Mouse (Mus musculus): ENCODE measurements around the gene Card6. TPM values are rescaled to one million over a fixed set of nuclear protein-coding genes. Genes with fewer than 3 reads are reported as not detected.
A peak's percentile ranks its signal among the peaks of the same experiment; 100 is the strongest.
"Not testable (repeated sequence)": the region's sequence is repeated elsewhere in the genome, so short reads cannot be mapped to it uniquely, and the experiment has no call there.

Card6 gene
- total RNA-seq, 2 experiments from 2014 or later, result 0.89 to 2.0 TPM

DNA sequence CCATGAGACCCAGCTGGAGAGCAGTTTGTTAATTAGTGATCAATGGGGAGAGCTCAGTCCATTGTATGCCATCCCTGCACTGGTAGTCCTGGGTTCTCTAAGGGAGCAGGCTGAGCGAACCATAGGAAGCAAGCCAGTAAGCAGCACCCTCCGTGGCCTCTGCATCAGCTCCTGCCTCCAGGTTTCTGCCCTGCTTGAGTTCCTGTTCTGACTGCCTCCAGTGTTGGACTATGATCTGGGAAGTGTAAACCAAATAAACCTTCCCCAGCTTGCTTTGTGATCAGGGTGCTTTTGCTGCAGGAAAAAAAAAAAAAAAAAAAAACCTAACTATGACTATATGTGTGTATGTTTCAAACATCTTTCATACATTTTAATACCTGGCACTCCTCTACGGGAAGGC lies 25.0 kb upstream of the Card6 start:
- no peak for DNase-seq (ENCODE audit: low spot score in 2 of 2)
- intact Hi-C loops (cut with DNase I), result no loop called here

DNA sequence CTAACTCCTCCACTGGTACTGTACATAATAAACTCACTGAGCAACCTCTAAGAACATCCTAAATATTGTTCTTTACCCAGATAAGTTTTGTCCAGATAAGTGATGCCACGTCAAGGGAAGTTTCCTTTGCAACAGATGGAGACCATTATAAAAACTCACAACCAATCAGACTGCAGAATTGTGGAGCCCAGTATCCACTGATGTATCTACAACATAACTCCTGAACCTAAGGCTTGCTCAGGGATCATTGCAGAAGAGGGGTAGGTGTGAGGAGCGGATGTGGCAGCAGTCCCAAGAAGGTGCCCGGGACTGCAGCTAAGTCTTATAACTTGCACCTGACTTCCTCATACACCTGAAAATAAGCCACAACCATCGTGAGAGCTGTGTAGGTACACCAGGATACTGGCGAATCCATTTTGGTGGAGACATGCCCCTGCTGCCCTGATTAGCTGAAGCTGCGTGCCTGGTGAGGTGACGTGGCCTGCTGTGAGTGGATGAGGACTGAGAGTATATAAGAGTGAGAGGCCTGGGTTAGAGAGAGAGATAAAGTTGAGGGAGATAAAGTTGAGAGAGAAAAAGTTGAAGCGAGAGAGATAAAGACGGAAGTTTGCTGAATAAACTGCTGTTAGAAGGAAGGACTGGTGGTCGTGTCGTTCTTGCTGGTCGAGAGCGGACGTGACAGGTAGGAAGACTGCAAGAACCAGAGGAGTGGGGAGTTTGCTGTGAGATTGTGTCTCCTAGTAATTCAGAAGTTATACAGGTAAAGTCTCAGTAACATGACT lies 22.7 kb upstream of the Card6 start:
- intact Hi-C loops (cut with DNase I); DNase-seq (ENCODE audit: low spot score in 2 of 2): not testable (repeated sequence)

DNA sequence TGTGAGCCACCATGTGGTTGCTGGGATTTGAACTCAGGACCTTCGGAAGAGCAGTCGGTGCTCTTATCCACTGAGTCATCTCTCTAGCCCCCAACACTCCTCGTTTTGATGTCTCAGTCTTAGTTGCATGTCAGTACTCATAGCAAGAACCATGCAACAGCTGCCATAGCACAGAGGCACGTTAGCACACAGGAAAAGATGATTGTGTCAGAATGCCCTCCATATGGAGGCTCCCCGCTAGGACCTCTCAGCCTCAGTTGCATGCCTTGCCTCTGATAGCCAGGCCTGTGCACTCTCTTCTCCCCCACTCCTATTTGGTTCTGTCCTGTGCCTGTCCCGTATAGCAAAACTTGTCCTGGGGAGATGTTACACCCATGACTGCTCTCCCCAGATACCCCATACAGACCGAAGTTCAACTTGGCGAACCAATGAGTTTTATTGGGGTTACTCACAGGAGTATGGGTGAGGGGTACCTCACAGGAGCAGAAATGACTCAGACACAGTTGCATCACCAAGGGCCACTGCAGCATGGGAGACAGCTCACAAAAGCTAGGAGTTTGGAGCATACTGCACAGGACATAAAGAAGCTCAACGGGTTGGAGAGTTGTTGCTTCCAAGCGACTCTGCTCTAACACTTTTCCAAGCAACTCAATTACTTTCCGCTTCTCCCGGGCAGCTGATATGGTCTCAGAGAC lies 20.9 kb upstream of the Card6 start:
- DNase-seq (ENCODE audit: low spot score in 2 of 2), result no peak
- intact Hi-C loops (cut with DNase I), result no loop called here

DNA sequence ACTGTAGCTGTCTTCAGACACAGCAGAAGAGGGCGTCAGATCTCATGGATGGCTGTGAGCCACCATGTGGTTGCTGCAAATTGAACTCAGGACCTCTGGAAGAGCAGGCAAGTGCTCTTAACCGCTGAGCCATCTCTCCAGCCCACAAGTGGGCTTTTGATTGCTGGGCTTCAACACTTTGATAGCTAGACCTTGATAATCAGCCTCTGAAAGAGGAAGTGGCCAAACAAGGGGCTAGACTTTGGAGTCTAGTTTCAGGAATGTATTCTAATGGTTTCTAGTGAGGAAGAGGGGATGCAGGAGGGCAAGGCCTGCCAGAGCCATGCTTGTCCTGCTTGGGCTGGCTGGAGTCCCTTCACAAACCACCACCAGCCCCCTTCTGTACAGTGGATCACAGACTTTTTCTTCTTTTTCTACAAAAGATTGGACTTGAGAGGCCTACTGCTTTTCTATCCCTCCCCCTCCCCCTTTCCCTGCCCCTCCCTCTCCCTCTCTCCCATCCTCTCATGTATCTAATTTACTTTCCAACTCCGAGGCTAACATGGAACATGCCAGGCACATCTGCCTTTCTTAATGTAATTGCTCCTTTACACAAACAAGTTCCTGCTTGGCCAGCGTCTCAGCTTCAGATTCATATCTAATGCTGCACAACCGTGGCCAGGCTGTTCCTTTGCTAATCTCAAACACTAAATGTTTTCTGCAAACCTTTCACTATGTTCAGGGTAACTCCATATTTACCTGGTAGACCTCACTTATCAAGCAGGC lies 20.0 kb upstream of the Card6 start:
- DNase-seq (ENCODE audit: low spot score in 2 of 2), result no peak
- intact Hi-C loops (cut with DNase I), result no loop called here

DNA sequence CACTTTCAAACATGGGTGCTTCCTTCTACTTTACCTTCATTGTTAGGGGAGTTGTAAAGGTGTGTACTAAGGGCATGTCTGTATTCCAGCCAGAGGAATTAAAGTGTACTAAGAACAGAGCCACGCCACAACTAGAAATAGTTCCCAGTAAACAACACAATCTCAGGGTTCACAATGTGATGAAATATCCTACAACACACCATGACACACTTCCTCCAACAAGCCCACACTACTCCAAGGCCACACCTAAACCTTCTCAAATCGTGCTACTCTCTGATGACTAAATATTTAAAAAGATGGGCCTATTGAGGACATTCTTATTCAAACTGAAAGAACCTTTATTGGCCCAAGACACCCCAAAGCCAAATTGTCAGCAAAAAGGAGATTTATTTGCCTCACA lies 19.1 kb upstream of the Card6 start:
- intact Hi-C loops (cut with DNase I), result no loop called here
- DNase-seq (ENCODE audit: low spot score in 2 of 2), result no peak

DNA sequence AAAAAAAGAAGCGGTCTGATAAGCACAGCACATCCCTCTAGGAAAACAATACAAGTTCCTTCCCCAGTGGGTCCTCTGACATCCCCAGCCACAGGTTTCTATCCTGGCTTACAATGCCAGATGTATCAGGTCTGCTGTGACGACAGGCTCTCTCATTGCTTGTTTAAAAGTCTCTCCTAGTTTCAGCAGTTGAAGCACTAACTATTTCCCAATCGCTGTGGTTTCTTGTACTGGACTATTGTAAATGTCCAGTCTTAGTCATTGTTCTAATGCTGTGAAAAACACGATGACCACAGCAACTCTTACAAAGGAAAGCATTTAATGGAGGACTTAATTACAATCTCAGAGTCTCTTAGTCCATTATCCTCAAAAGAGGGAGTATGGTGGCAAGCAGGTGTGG lies 18.1 kb upstream of the Card6 start:
- DNase-seq (ENCODE audit: low spot score in 2 of 2), result no peak
- intact Hi-C loops (cut with DNase I), result no loop called here

DNA sequence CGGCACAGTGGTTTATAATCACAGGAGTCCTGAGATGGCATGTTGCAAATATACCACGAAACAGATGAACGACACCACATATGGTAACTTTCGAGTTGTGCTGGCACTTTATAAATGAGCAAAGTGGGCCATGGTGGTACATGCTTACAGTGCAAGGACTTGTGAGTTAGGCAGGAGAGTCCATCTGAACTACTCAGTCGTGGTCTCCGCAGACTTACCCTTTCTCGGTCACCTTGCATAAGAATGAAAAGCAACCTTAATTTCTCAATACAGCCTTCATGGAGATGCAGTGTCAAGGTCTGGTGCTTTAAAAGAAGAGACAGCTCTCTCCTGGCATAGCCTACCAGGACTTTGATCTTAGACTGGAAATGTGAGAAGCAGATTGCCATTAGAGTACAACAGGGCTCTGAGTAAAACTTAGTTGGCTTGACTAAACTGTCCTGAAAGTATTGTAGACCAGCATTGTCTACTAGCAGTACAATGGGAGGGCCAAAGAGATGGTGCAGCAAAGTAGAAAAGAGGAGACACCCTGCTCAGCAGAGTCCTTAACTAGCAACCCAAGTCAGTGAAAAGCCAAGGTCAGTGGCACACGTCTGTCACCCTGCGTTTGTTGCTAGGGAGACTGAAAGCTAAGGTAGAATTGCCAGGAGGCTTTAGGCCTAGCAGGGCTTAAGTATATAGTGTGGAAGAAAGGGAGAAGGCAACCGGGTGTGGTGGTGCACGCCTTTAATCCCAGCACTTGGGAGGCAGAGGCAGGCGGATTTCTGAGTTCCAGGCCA lies 13.4 kb upstream of the Card6 start:
- intact Hi-C loops (cut with DNase I), result no loop called here
- no peak for DNase-seq (ENCODE audit: low spot score in 2 of 2)

DNA sequence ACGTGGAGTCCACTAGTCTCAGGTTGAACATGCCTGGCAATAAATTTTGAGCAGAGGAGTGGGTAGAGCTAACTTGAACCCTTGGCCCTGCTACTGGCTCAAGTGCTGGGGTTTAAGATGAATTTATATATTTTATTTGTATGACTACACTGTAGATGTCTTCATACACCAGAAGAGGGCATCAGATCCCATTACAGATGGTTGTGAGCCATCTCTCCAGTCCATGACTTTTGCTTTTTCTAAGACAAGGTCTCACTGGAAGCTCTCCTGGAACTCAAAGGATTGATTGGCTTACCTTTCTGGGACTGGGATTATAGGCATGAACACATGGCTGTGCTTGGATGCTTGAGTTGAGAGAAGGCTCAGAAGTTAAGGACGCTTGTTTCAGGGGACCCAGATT lies 11.4 kb upstream of the Card6 start:
- peak in 1 of 2 experiments; percentile 15 for DNase-seq (ENCODE audit: low spot score in 2 of 2)
- intact Hi-C loops (cut with DNase I), result no loop called here

DNA sequence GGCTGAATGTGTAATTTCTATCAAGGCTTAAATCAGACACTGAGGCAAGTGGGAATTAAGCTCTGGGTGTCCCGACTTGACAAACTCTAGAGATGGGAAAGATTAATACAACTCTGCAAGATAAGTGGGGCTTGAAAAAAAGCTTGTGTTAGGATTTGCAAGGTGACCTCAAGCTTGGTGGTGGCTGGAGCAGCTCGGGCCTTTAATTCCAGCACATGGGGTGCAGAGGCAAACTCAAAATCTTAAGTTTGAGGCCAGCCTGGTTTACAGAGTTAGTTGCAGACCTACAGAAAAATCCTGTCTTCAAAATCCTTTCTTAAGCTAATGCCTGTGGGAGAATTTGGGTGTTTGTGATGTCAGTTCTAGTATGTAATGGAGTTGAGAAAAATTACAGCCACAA lies 10.9 kb upstream of the Card6 start:
- no peak for DNase-seq (ENCODE audit: low spot score in 2 of 2)
- intact Hi-C loops (cut with DNase I), result no loop called here

DNA sequence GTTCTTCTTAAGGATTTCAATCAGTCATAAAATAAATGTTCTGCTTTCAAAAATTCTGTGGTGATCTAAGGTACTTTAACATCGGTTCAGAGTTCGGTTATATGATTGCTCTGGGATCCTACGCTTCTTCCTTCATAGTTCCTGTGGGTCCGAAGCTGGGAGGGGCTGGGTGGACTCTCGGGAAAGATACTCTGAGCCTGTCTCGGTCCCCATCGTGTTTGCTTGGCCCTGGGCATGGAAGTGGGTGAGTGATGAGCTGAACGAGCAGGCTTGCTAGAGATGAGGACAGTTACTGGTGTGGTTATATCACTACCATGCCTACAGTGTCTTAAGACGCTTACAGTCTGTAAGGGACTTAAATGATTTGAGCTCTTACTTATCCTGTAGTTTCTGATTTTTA lies 10.3 kb upstream of the Card6 start:
- no peak for DNase-seq (ENCODE audit: low spot score in 2 of 2)
- intact Hi-C loops (cut with DNase I), result no loop called here

DNA sequence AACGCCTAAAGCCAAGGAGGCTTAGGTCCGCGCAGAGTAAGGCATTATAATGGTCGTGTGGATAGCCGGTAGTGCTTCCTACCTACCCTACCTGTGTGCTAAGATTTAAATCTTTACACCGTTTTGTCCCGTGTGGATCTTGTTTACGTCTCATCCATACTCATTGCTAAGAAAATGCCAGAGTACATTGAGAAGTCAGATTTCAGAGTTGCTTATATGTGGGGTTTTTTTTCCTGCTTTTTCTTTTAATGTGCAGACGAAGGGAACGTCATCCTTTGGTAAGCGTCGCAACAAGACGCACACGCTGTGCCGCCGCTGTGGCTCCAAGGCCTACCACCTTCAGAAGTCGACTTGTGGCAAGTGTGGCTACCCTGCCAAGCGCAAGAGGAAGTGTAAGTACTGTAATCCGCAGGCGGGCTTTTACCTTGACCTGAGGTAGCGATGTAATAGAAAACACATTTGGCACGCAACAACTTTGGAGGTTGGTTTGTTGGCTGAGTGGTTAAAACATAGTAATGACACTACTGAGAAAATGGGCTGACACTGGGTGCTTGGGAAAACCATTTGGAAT lies 8.8 kb upstream of the Card6 start:
- intact Hi-C loops (cut with DNase I), result no loop called here
- no peak for DNase-seq (ENCODE audit: low spot score in 2 of 2)

DNA sequence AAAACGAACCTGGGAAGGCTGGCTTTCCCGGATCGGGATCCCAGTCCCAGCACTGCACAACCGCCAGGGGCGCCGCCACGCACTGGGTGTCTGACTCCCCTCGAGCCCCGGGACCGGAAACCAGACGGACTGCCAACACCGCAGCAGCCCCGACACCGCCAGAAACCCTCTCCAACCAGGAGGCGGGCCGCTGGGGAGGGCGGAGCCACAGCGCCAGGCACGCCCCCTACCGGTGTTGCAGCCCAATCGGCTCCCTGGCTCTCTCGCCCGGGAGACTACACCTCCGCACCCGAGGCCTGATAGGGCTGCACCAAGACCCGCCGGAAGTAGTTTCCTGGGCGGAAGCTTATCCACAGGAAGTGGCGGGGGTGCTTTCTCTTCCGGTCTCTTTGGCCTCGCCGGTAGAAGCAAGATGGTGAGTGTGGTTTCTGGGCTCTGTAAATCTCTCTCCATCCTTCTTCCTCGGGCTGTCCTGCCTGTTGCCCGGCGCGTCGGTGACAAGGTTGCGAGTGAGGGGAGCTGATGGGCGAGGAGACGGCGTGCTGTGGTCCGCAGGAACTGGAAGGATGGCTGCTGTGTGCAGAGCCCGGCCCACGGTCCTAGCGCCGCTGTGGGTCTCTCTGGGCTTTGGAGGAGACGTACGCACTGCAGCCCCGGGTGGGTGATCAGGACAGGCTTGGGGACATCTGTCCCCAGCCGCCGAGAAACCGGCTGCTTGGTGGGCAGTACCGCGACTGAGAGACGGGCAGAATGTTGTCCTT lies 8.1 kb upstream of the Card6 start, which contains the start of gene Rpl37:
Gene Rpl37, plus strand, starts transcription at position 376 of the 761 bp plus-strand sequence.
- peak; percentile 99 for DNase-seq (ENCODE audit: low spot score in 2 of 2)
- intact Hi-C loops (cut with DNase I), result no loop called here

DNA sequence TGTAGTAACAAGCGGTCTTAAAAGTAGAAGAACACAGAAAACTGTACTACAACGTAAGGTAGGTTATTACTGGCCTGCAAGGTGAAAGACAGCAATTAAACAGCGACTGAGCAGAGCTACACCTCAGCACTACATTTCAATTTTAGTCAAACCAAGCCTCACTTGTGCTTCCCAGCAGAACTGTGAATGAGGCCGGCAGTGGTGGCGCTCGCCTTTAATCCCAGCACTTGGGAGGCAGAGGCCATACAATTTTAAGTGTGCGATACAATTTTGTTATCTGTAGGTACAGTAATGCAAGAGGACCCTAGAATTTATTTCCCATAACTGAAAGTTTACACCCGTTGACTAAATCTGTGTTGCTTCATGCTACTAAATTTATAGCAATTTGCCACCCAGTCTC lies 6.8 kb upstream of the Card6 start:
- intact Hi-C loops (cut with DNase I), result no loop called here
- no peak for DNase-seq (ENCODE audit: low spot score in 2 of 2)

DNA sequence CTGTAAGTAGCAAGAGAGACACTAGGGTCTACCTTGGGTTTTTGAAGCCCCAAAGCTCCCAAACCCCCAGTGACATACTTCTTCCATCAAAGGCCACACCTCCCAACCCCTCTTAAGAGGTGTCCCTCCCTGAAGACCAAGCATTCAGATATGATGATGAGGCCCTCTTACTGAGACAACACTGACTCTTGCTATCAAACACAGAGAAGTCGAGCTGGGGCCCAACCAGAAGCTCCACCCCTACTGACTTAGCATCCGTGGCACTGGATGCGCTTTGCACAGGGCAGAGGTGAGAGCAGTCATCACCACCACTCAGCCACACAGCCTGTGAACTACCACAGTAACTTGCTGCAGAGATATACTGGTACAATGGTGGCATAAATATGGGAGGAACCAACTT lies 4.3 kb upstream of the Card6 start:
- intact Hi-C loops (cut with DNase I), result no loop called here
- no peak for DNase-seq (ENCODE audit: low spot score in 2 of 2)

DNA sequence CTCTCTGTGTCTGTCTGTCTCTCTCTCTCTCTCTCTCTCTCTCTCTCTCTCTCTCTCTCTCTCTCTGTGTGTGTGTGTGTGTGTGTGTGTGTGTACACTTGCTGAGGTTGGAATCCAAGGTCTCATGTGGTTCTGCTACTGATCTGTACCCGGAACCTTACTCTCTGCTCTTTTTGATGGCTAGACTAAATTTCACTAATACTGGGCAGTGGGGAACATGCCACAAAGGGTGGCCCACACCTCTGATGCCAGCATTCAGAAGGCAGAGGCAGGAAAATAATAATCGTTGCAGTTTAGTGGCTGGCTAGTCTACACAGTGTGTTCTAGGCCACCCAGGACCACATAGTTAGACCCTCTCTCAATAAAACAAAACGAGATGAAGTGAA lies 309 bp upstream of the Card6 start:
- intact Hi-C loops (cut with DNase I), result loop anchor here (10.0 kb wide), 1 partner anchor 1814 kb away; no protein-coding TSS in a partner anchor
- no peak for DNase-seq (ENCODE audit: low spot score in 2 of 2)

DNA sequence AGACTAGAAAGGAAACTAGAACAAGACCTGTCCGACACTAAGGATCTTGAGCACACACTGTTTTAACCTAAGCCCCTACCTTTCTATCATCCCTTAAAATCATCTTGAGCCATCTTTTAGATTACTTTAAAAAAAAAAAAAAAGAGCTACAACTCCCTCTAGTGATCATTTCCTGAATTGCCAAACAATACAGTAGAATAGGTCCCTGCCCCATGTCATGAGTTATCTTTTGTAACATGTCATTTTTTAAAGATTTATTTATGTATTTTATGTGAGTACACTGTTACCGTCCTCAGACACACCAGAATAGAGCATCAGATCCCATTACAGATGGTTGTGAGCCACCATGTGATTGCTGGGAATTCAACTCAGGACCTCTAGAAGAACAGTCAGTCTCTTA lies 2.0 kb downstream of the Card6 start:
- intact Hi-C loops (cut with DNase I), result loop anchor here (2.0 to 10.0 kb wide), 2 partner anchors 1049 to 1811 kb away; no protein-coding TSS in a partner anchor
- peak in 1 of 2 experiments; percentile 34 for DNase-seq (ENCODE audit: low spot score in 2 of 2)

DNA sequence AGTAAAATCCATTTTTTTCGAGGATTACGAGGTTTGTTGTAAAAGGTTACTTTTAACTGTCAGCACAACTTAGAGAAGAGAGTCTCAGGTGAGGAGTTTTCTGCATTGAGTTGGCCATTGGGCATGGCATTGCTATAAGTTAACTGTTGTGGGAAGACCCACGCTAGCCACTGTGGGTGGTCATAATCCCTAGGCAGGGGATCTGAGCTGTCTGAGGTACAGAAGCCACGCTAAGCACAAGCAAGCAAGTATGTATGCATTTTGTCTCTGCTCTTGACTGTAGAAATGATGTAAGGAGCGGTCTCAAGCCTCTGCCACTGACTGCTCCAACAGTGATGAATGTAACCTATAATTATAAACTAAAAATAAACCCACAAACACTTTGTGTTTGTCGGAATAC lies 2.4 kb downstream of the Card6 start:
- intact Hi-C loops (cut with DNase I), result loop anchor here (2.0 to 10.0 kb wide), 2 partner anchors 1049 to 1811 kb away; no protein-coding TSS in a partner anchor

DNA sequence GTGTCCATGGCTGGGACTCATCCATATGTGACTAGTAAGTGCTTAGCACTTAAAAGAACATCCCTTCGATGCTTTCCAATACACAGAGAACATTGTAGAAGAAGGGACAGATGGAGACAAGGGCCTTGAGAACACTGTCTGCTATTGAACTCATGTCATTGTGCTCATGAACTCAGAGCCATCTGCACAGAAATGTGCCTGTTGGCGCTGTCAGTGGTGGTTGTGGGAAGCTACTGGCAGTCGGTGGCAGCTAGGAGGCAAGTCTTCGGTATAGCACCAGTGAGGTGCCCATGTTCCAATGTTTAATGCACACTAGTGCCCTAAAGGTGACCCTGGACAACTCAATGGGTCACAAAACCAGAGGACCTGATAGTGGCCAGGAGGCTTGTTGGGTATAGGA lies 6.0 kb downstream of the Card6 start:
- DNase-seq (ENCODE audit: low spot score in 2 of 2), result no peak
- intact Hi-C loops (cut with DNase I), result loop anchor here (10.0 kb wide), 1 partner anchor 1808 kb away; no protein-coding TSS in a partner anchor

More for the DNA sequence above, 2.4 kb downstream of the Card6 start:
- no peak for DNase-seq (ENCODE audit: low spot score in 2 of 2)
